Mouse (Mus musculus): ENCODE measurements around the gene Scarf1. TPM values are rescaled to one million over a fixed set of nuclear protein-coding genes. Genes with fewer than 3 reads are reported as not detected.
"Not testable (repeated sequence)": the region's sequence is repeated elsewhere in the genome, so short reads cannot be mapped to it uniquely, and the experiment has no call there.

Gene Scarf1
- polyA plus RNA-seq, 1 experiment from 2014 or later = 4.2 TPM

DNA sequence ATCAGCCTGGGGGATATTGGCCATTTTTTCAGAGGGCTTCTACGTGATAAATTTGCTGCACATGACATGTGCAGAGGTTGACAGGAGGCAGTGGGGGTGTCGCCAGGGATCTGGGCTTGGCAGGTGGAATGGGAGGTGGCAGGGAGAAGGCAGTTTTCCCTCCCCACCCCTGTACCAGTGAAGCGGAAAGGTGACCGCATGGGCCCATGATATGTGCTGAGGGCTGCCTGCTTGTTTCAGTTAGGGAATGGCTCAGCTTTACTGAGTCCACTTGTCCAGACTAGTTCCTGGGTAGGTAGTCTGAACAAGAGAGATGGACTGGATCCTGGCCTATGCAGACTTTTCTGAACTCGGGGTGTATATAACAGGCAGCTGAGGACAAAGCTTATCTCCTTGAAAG, 38.0 kb downstream of the Scarf1 start:
- no peaks in the 10 kb centered on the region for H3K27me3 ChIP-seq (ENCODE audit: control insufficient read depth, insufficient read depth, low read length)
- WGBS = 89% methylated on average over 5 of the region's 5 CpGs
- H3K4me2 ChIP-seq (ENCODE audit: low read depth, low read length, severe bottlenecking) = no peak overlapping the region
- no peaks in the 10 kb centered on the region for H3K36me3 ChIP-seq (ENCODE audit: control insufficient read depth, insufficient read depth, low read length)
- H3K27ac ChIP-seq (ENCODE audit: low read depth, low read length) = no peak overlapping the region
- no peak overlapping the region for H3K9ac ChIP-seq (ENCODE audit: low read length)
- DNase-seq (ENCODE audit: low spot score) (no peak), ATAC-seq (replicated peaks; ENCODE audit: low FRiP score) (no peak)
- 0 out of 2 replicates have a peak, but pooled peaks cover 5% of the 10 kb centered on the region for H3K4me1 ChIP-seq (replicated peaks; ENCODE audit: control insufficient read depth, insufficient read depth, low read length)
- no peaks in the 10 kb centered on the region for H3K9me3 ChIP-seq (ENCODE audit: control insufficient read depth, low read length)
- no peak overlapping the region for H3K4me3 ChIP-seq (ENCODE audit: low read depth, low read length)

GRCm38 (mm10) chr11:75551961-75552441, 38.7 kb downstream of the Scarf1 start:
- Histone ChIP-seq H3K9me3 (ENCODE audit: control insufficient read depth, low read length) (no peaks in the 10 kb centered on the region), H3K27ac (ENCODE audit: low read depth, low read length) (no peak overlapping the region), H3K4me2 (ENCODE audit: low read depth, low read length, severe bottlenecking) (no peak overlapping the region), H3K4me3 (ENCODE audit: low read depth, low read length) (no peak overlapping the region), H3K4me1 (replicated peaks; ENCODE audit: control insufficient read depth, insufficient read depth, low read length) (0 out of 2 replicates have a peak, but pooled peaks cover 5% of the 10 kb centered on the region), H3K36me3 (ENCODE audit: control insufficient read depth, insufficient read depth, low read length) (no peaks in the 10 kb centered on the region), H3K9ac (ENCODE audit: low read length) (peak overlapping the region; percentile 17; the same call in 1 of the 2 replicates), H3K27me3 (ENCODE audit: control insufficient read depth, insufficient read depth, low read length) (no peaks in the 10 kb centered on the region)
- DNase-seq (ENCODE audit: low spot score) (no peak), ATAC-seq (replicated peaks; ENCODE audit: low FRiP score) (no peak)
- WGBS = 79% methylated on average over 9 of the region's 9 CpGs

- no peak for ATAC-seq (replicated peaks; ENCODE audit: low FRiP score)
- DNase-seq (ENCODE audit: low spot score) = no peak
- Histone ChIP-seq H3K27ac (ENCODE audit: low read depth, low read length) (no peak overlapping the region), H3K4me2 (ENCODE audit: low read depth, low read length, severe bottlenecking) (no peak overlapping the region), H3K4me3 (ENCODE audit: low read depth, low read length) (no peak overlapping the region), H3K36me3 (ENCODE audit: control insufficient read depth, insufficient read depth, low read length) (no peaks in the 10 kb centered on the region), H3K4me1 (replicated peaks; ENCODE audit: control insufficient read depth, insufficient read depth, low read length) (0 out of 2 replicates have a peak, but pooled peaks cover 5% of the 10 kb centered on the region), H3K27me3 (ENCODE audit: control insufficient read depth, insufficient read depth, low read length) (no peaks in the 10 kb centered on the region), H3K9me3 (ENCODE audit: control insufficient read depth, low read length) (no peaks in the 10 kb centered on the region), H3K9ac (ENCODE audit: low read length) (no peak overlapping the region)
- 39% methylated on average over 7 of the region's 7 CpGs for WGBS
These were observed 39.7 kb downstream of the Scarf1 start for GRCm38 (mm10) chr11:75552906-75553482.

DNA sequence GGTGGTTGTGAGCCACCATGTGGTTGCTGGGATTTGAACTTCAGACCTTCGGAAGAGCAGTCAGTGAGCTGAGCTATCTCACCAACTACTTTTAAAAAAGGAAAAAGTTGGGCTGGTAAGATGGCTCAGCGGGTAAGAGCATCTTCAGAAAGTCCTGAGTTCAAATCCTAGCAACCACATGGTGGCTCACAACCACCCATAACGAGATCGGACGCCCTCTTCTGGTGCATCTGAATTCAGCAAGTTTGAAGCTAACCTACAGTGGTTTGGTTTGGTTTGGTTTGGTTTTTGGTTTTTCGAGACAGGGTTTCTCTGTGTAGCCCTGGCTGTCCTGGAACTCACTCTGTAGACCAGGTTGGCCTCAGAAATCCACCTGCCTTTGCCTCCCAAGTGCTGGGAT, 42.7 kb downstream of the Scarf1 start:
- not testable (repeated sequence) for ATAC-seq (replicated peaks; ENCODE audit: low FRiP score); H3K4me2 ChIP-seq (ENCODE audit: low read depth, low read length, severe bottlenecking)

DNA sequence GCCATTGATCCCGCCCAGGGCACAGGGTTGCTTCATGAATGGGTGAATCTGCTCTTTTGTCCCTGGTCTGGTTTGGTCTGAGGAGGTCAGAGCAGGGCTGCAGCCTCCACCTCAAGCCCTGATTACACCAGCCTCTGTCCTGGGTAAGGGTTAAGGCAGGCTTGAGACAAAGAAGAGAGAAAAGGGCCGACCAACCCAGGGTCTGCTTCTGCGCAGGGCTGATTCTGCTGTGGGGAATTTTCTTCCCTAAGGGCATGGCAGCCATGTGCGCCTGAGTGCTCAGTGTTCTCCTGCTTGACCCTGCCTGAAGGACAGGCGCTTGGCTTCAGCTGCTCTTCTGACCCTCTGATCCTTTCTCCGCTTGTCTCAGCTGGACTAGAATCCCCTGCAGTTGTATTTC, 43.8 kb downstream of the Scarf1 start:
- ATAC-seq (replicated peaks; ENCODE audit: low FRiP score) (no peak), DNase-seq (ENCODE audit: low spot score) (no peak)
- no peak overlapping the region for H3K4me2 ChIP-seq (ENCODE audit: low read depth, low read length, severe bottlenecking)
- no peak overlapping the region for H3K9ac ChIP-seq (ENCODE audit: low read length)
- WGBS = 75% methylated on average over 6 of the region's 6 CpGs
- H3K36me3 ChIP-seq (ENCODE audit: control insufficient read depth, insufficient read depth, low read length) = no peaks in the 10 kb centered on the region
- H3K4me1 ChIP-seq (replicated peaks; ENCODE audit: control insufficient read depth, insufficient read depth, low read length) = no peaks in the 10 kb centered on the region
- H3K27ac ChIP-seq (ENCODE audit: low read depth, low read length) = no peak overlapping the region
- no peaks in the 10 kb centered on the region for H3K27me3 ChIP-seq (ENCODE audit: control insufficient read depth, insufficient read depth, low read length)
- H3K9me3 ChIP-seq (ENCODE audit: control insufficient read depth, low read length) = no peaks in the 10 kb centered on the region
- no peak overlapping the region for H3K4me3 ChIP-seq (ENCODE audit: low read depth, low read length)

More for the DNA sequence above, 42.7 kb downstream of the Scarf1 start:
- not testable (repeated sequence) for H3K4me1 ChIP-seq (replicated peaks; ENCODE audit: control insufficient read depth, insufficient read depth, low read length); H3K27me3 ChIP-seq (ENCODE audit: control insufficient read depth, insufficient read depth, low read length); DNase-seq (ENCODE audit: low spot score); H3K9ac ChIP-seq (ENCODE audit: low read length); H3K36me3 ChIP-seq (ENCODE audit: control insufficient read depth, insufficient read depth, low read length); H3K27ac ChIP-seq (ENCODE audit: low read depth, low read length); H3K9me3 ChIP-seq (ENCODE audit: control insufficient read depth, low read length); H3K4me3 ChIP-seq (ENCODE audit: low read depth, low read length)
- whole genome bisulfite sequencing = 95% methylated on average over 6 of the region's 6 CpGs

DNA sequence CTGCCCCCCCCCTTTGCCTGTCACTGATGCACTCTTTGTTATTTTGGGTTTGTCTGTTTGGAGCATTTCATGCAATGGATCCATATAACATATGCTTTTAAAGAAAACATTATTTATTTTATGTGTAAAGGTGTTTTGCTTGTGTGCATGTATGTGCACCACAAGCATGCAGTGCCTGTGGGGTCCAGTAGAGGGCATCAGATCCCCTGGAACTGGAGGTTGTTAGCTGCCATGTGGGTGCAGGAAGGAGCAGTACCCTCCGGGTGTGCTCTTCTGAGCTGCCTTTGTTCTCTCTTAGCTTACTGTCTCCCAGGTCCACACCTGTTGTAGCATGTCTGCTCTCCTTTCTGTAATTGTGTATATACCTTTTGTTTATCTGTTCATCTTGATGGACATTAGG, 44.8 kb downstream of the Scarf1 start:
- no peaks in the 10 kb centered on the region for H3K27me3 ChIP-seq (ENCODE audit: control insufficient read depth, insufficient read depth, low read length)
- no peak overlapping the region for H3K27ac ChIP-seq (ENCODE audit: low read depth, low read length)
- DNase-seq (ENCODE audit: low spot score) (no peak), ATAC-seq (replicated peaks; ENCODE audit: low FRiP score) (no peak)
- H3K9ac ChIP-seq (ENCODE audit: low read length) = no peak overlapping the region
- no peak overlapping the region for H3K4me3 ChIP-seq (ENCODE audit: low read depth, low read length)
- H3K36me3 ChIP-seq (ENCODE audit: control insufficient read depth, insufficient read depth, low read length) = no peaks in the 10 kb centered on the region
- H3K4me2 ChIP-seq (ENCODE audit: low read depth, low read length, severe bottlenecking) = no peak overlapping the region
- no peaks in the 10 kb centered on the region for H3K9me3 ChIP-seq (ENCODE audit: control insufficient read depth, low read length)
- 96% methylated on average over 1 of the region's 1 CpGs for WGBS
- H3K4me1 ChIP-seq (replicated peaks; ENCODE audit: control insufficient read depth, insufficient read depth, low read length) = no peaks in the 10 kb centered on the region

GRCm38 (mm10) chr11:75559870-75560504, 46.6 kb downstream of the Scarf1 start:
- H3K4me1 ChIP-seq (replicated peaks; ENCODE audit: control insufficient read depth, insufficient read depth, low read length) = no peaks in the 10 kb centered on the region
- H3K9ac ChIP-seq (ENCODE audit: low read length) = no peak overlapping the region
- 94% methylated on average over 8 of the region's 8 CpGs for WGBS
- H3K27ac ChIP-seq (ENCODE audit: low read depth, low read length) = no peak overlapping the region
- ATAC-seq (replicated peaks; ENCODE audit: low FRiP score) (no peak), DNase-seq (ENCODE audit: low spot score) (no peak)
- no peaks in the 10 kb centered on the region for H3K27me3 ChIP-seq (ENCODE audit: control insufficient read depth, insufficient read depth, low read length)
- no peaks in the 10 kb centered on the region for H3K9me3 ChIP-seq (ENCODE audit: control insufficient read depth, low read length)
- no peaks in the 10 kb centered on the region for H3K36me3 ChIP-seq (ENCODE audit: control insufficient read depth, insufficient read depth, low read length)
- H3K4me2 ChIP-seq (ENCODE audit: low read depth, low read length, severe bottlenecking) = no peak overlapping the region
- H3K4me3 ChIP-seq (ENCODE audit: low read depth, low read length) = no peak overlapping the region

- H3K4me2 ChIP-seq (ENCODE audit: low read depth, low read length, severe bottlenecking) = no peak overlapping the region
- DNase-seq (ENCODE audit: low spot score) (no peak), ATAC-seq (replicated peaks; ENCODE audit: low FRiP score) (no peak)
- no peak overlapping the region for H3K9ac ChIP-seq (ENCODE audit: low read length)
- no peaks in the 10 kb centered on the region for H3K27me3 ChIP-seq (ENCODE audit: control insufficient read depth, insufficient read depth, low read length)
- H3K27ac ChIP-seq (ENCODE audit: low read depth, low read length) = no peak overlapping the region
- H3K9me3 ChIP-seq (ENCODE audit: control insufficient read depth, low read length) = no peaks in the 10 kb centered on the region
- H3K36me3 ChIP-seq (ENCODE audit: control insufficient read depth, insufficient read depth, low read length) = no peaks in the 10 kb centered on the region
- 84% methylated on average over 14 of the region's 14 CpGs for WGBS
- no peaks in the 10 kb centered on the region for H3K4me1 ChIP-seq (replicated peaks; ENCODE audit: control insufficient read depth, insufficient read depth, low read length)
- no peak overlapping the region for H3K4me3 ChIP-seq (ENCODE audit: low read depth, low read length)
These were observed 47.4 kb downstream of the Scarf1 start for GRCm38 (mm10) chr11:75560530-75561409.

All from forebrain, embryonic 11.5 days (tissue).